Mouse (Mus musculus) embryonic facial prominence, embryonic 10.5 days (tissue): Measurements from ENCODE around the gene Mllt3. TPM values are rescaled to one million over a fixed set of nuclear protein-coding genes. Genes with fewer than 3 reads are reported as not detected.

Experiments
- DNase-seq: peaks from one replicate; pipeline ENCODE4 v3.0.0-alpha.2; 2017; ENCODE audit warnings: low spot score
- H3K27ac ChIP-seq: fragments of 300-500 bp; sonication (generic); replicated peaks from 2 replicates; pipeline ENCODE4 v1.5.1; 2016; ENCODE audit warnings: mild to moderate bottlenecking
- H3K27me3 ChIP-seq: fragments of 300-500 bp; sonication (generic); replicated peaks from 2 replicates; pipeline ENCODE4 v1.6.1; 2016; ENCODE audit warnings: low read depth, mild to moderate bottlenecking; ENCODE audit not compliant: poor library complexity, severe bottlenecking
- H3K36me3 ChIP-seq: fragments of 300-500 bp; sonication (generic); replicated peaks from 2 replicates; pipeline ENCODE4 v1.6.1; 2016; ENCODE audit warnings: mild to moderate bottlenecking, moderate library complexity
- H3K4me1 ChIP-seq: fragments of 300-500 bp; sonication (generic); 2 replicates; pipeline ENCODE4 v1.6.1; 2016
- H3K4me3 ChIP-seq: fragments of 300-500 bp; sonication (generic); 2 replicates; pipeline ENCODE4 v1.5.1; 2016; ENCODE audit warnings: mild to moderate bottlenecking, moderate library complexity
- H3K9me3 ChIP-seq: fragments of 300-500 bp; sonication (generic); 2 replicates; pipeline ENCODE4 v1.6.1; 2016; ENCODE audit warnings: mild to moderate bottlenecking
- WGBS: fragments of 180-500 bp; shearing (Covaris S2); methylation state at CpG from one replicate; pipeline ENCODE4 v1.1.7; 2016; 5-methylcytosine and 5-hydroxymethylcytosine counted together
- polyA plus RNA-seq: library from polyadenylated mRNA; unstranded; fragments of >200 nt; fragmentation: Nextera tagmentation; extraction: Ambion mirVana; gene quantifications from 2 replicates; pipeline ENCODE4 v1.2.1, GENCODE M21; 2016

Gene Mllt3
- polyA plus RNA-seq, 1 experiment from 2014 or later, result 55.4 TPM

- H3K27ac ChIP-seq, result no peak overlapping the region
- WGBS, result 84% methylated on average over 6 of the region's 6 CpGs
- no peak for DNase-seq
- H3K36me3 ChIP-seq, result no peaks in the 10 kb centered on the region
- no peak overlapping the region for H3K4me3 ChIP-seq
- no peaks in the 10 kb centered on the region for H3K9me3 ChIP-seq
- no peaks in the 10 kb centered on the region for H3K27me3 ChIP-seq
- H3K4me1 ChIP-seq, result no peaks in the 10 kb centered on the region
Observed at GRCm38 (mm10) chr4:87961872-87962271, 71.3 kb downstream of the Mllt3 start.

- WGBS, result 87% methylated on average over 3 of the region's 3 CpGs
- Histone ChIP-seq H3K27ac (no peak overlapping the region), H3K4me1 (peaks cover 5% of the 10 kb centered on the region), H3K9me3 (no peaks in the 10 kb centered on the region), H3K4me3 (no peak overlapping the region), H3K36me3 (no peaks in the 10 kb centered on the region), H3K27me3 (no peaks in the 10 kb centered on the region)
- DNase-seq, result no peak
Observed at GRCm38 (mm10) chr4:87957852-87958251, 75.3 kb downstream of the Mllt3 start.

GRCm38 (mm10) chr4:87957198-87957597 is 76.0 kb downstream of the Mllt3 start:
- no peak overlapping the region for H3K27ac ChIP-seq
- peaks cover 5% of the 10 kb centered on the region for H3K4me1 ChIP-seq
- no peak for DNase-seq
- WGBS, result 92% methylated on average over 3 of the region's 3 CpGs
- no peaks in the 10 kb centered on the region for H3K9me3 ChIP-seq
- no peaks in the 10 kb centered on the region for H3K36me3 ChIP-seq
- H3K4me3 ChIP-seq, result no peak overlapping the region
- no peaks in the 10 kb centered on the region for H3K27me3 ChIP-seq

GRCm38 (mm10) chr4:87955132-87955531 is 78.0 kb downstream of the Mllt3 start:
- no peak for DNase-seq
- peaks cover 4% of the 10 kb centered on the region; the same call in 1 of the 2 replicates for H3K36me3 ChIP-seq
- 93% methylated on average over 2 of the region's 2 CpGs for WGBS
- H3K27ac ChIP-seq, result no peak overlapping the region
- no peak overlapping the region for H3K4me3 ChIP-seq
- H3K27me3 ChIP-seq, result no peaks in the 10 kb centered on the region
- H3K9me3 ChIP-seq, result no peaks in the 10 kb centered on the region
- peaks cover 5% of the 10 kb centered on the region for H3K4me1 ChIP-seq

- Histone ChIP-seq H3K27me3 (no peaks in the 10 kb centered on the region), H3K27ac (no peak overlapping the region), H3K36me3 (peaks cover 7% of the 10 kb centered on the region; the same call in 1 of the 2 replicates), H3K9me3 (no peaks in the 10 kb centered on the region), H3K4me3 (no peak overlapping the region), H3K4me1 (peaks cover 9% of the 10 kb centered on the region)
- 87% methylated on average over 7 of the region's 7 CpGs for WGBS
- DNase-seq, result no peak
Observed at GRCm38 (mm10) chr4:87954421-87955083, 78.6 kb downstream of the Mllt3 start.

GRCm38 (mm10) chr4:87953736-87954135 is 79.4 kb downstream of the Mllt3 start:
- peaks cover 16% of the 10 kb centered on the region for H3K4me1 ChIP-seq
- WGBS, result 79% methylated on average over 4 of the region's 4 CpGs
- no peaks in the 10 kb centered on the region for H3K27me3 ChIP-seq
- no peak for DNase-seq
- no peak overlapping the region for H3K4me3 ChIP-seq
- H3K9me3 ChIP-seq, result no peaks in the 10 kb centered on the region
- H3K36me3 ChIP-seq, result peaks cover 7% of the 10 kb centered on the region; the same call in 1 of the 2 replicates
- no peak overlapping the region for H3K27ac ChIP-seq

GRCm38 (mm10) chr4:87953268-87953667 is 79.9 kb downstream of the Mllt3 start:
- H3K27ac ChIP-seq, result no peak overlapping the region
- H3K4me3 ChIP-seq, result no peak overlapping the region
- H3K4me1 ChIP-seq, result peaks cover 18% of the 10 kb centered on the region
- no peak for DNase-seq
- H3K36me3 ChIP-seq, result peaks cover 7% of the 10 kb centered on the region; the same call in 1 of the 2 replicates
- H3K9me3 ChIP-seq, result no peaks in the 10 kb centered on the region
- 87% methylated on average over 4 of the region's 4 CpGs for WGBS
- H3K27me3 ChIP-seq, result no peaks in the 10 kb centered on the region

GRCm38 (mm10) chr4:87949451-87949850 is 83.7 kb downstream of the Mllt3 start:
- no peaks in the 10 kb centered on the region for H3K27me3 ChIP-seq
- DNase-seq, result no peak
- no peak overlapping the region for H3K27ac ChIP-seq
- peaks cover 7% of the 10 kb centered on the region; the same call in 1 of the 2 replicates for H3K36me3 ChIP-seq
- H3K9me3 ChIP-seq, result no peaks in the 10 kb centered on the region
- no peak overlapping the region for H3K4me3 ChIP-seq
- WGBS, result 38% methylated on average over 6 of the region's 6 CpGs
- H3K4me1 ChIP-seq, result peaks cover 21% of the 10 kb centered on the region

GRCm38 (mm10) chr4:87944320-87944719 is 88.8 kb downstream of the Mllt3 start:
- no peaks in the 10 kb centered on the region for H3K27me3 ChIP-seq
- no peaks in the 10 kb centered on the region for H3K36me3 ChIP-seq
- DNase-seq, result no peak
- no peaks in the 10 kb centered on the region for H3K9me3 ChIP-seq
- WGBS, result 66% methylated on average over 3 of the region's 3 CpGs
- peaks cover 27% of the 10 kb centered on the region for H3K4me1 ChIP-seq
- no peak overlapping the region for H3K4me3 ChIP-seq
- H3K27ac ChIP-seq, result no peak overlapping the region

GRCm38 (mm10) chr4:87942921-87943403 is 90.2 kb downstream of the Mllt3 start:
- DNase-seq, result no peak
- WGBS, result 66% methylated on average over 8 of the region's 8 CpGs
- Histone ChIP-seq H3K4me3 (no peak overlapping the region), H3K9me3 (no peaks in the 10 kb centered on the region), H3K27ac (no peak overlapping the region), H3K36me3 (no peaks in the 10 kb centered on the region), H3K27me3 (no peaks in the 10 kb centered on the region), H3K4me1 (peaks cover 21% of the 10 kb centered on the region)

GRCm38 (mm10) chr4:87939474-87940154 is 93.5 kb downstream of the Mllt3 start:
- peaks cover 20% of the 10 kb centered on the region for H3K4me1 ChIP-seq
- no peaks in the 10 kb centered on the region for H3K9me3 ChIP-seq
- H3K36me3 ChIP-seq, result no peaks in the 10 kb centered on the region
- H3K4me3 ChIP-seq, result no peak overlapping the region
- H3K27ac ChIP-seq, result no peak overlapping the region
- WGBS, result 91% methylated on average over 7 of the region's 7 CpGs
- no peaks in the 10 kb centered on the region for H3K27me3 ChIP-seq
- no peak for DNase-seq

GRCm38 (mm10) chr4:87936326-87936725 is 96.8 kb downstream of the Mllt3 start:
- no peak overlapping the region for H3K27ac ChIP-seq
- H3K4me3 ChIP-seq, result no peak overlapping the region
- no peaks in the 10 kb centered on the region for H3K9me3 ChIP-seq
- no peak for DNase-seq
- peaks cover 19% of the 10 kb centered on the region for H3K4me1 ChIP-seq
- H3K36me3 ChIP-seq, result no peaks in the 10 kb centered on the region
- 88% methylated on average over 2 of the region's 2 CpGs for WGBS
- H3K27me3 ChIP-seq, result no peaks in the 10 kb centered on the region
